Mouse (Mus musculus): ENCODE measurements around the gene Dennd4c.

DNA sequence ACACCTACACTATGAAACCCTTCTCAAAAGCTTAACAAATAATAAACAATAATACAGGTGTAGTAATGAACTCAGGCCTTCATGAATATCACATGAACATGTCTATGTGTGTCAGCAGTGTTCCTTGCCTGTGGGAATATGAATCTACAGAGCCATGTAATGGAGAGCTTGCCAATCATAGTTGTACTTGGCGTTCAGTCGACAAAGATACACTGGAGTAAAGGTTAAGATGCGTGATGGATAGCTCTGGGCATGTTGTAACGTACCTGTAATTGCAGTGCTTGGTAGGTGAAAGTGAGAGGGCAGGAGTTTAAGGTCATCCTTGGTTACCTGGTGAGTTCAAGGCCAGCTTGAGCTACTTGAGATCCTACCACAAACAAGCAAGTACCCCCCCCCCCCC lies 132.8 kb downstream of the Dennd4c start:
- TF ChIP-seq CTCF (IDR thresholded peaks at IDR 0.05; ENCODE audit: insufficient read depth, low read depth, low read length) (no peak), POLR2A (IDR thresholded peaks at IDR 0.05; ENCODE audit: insufficient read depth, low read depth, low read length) (no peak)

Data from olfactory bulb, adult 2 months (tissue).